Mouse (Mus musculus) testis, adult 2 months (tissue): ENCODE data around the gene Ism1.

Experiments
- CTCF ChIP-seq: fragments of 200-500 bp; IDR thresholded peaks from 2 replicates; pipeline ENCODE4 v1.5.1; 2012; ENCODE audit warnings: low read depth, mild to moderate bottlenecking, inconsistent platforms, low read length, moderate library complexity; ENCODE audit not compliant: control insufficient read depth, insufficient read depth, insufficient replicate concordance
- POLR2A ChIP-seq: fragments of 200-500 bp; IDR thresholded peaks from 2 replicates; pipeline ENCODE4 v1.6.1; 2012; ENCODE audit warnings: low read depth, mild to moderate bottlenecking, inconsistent platforms, low read length, moderate library complexity; ENCODE audit not compliant: control insufficient read depth

- no peak for TF ChIP-seq POLR2A
- no peak for TF ChIP-seq CTCF
Measured at GRCm38 (mm10) chr2:139711640-139712039, 33.7 kb downstream of the Ism1 start.
